7 mouse cellular contexts compared by ENCODE assay signal in genomic region chrX:135086564-135086963, GRCm38 (mm10).
DNase-seq lines count a peak whose midpoint lies in the region; ATAC-seq and TF ChIP-seq lines count a peak whose summit lies in the region.
"Not testable (repeated sequence)": the region's sequence is repeated elsewhere in the genome, so short reads cannot be mapped to it uniquely, and the experiment has no call there.

No protein-coding gene starts in this region.

- not testable (repeated sequence) for TF ChIP-seq CTCF in kidney, postnatal 0 days (IDR thresholded peaks at IDR 0.05; ENCODE audit: low read depth); testis, adult 2 months (IDR thresholded peaks at IDR 0.05; ENCODE audit: control insufficient read depth, insufficient read depth, insufficient replicate concordance, low read depth, low read length)

- H3K27me3 ChIP-seq in heart, embryonic 14.5 days (ENCODE audit: control insufficient read depth, insufficient read depth, low read length); kidney, postnatal 0 days (ENCODE audit: insufficient read depth, low read length); testis, adult 2 months (ENCODE audit: control insufficient read depth, insufficient read depth, low read length): not testable (repeated sequence)

- WGBS in heart, embryonic 14.5 days: 15% methylated on average over 5 of the region's 9 CpGs
- 35% methylated on average over 7 of the region's 9 CpGs for WGBS in kidney, postnatal 0 days

- H3K9ac ChIP-seq in heart, embryonic 14.5 days (ENCODE audit: low read length); kidney, postnatal 0 days (ENCODE audit: low read depth, low read length): not testable (repeated sequence)

- not testable (repeated sequence) for H3K4me3 ChIP-seq in heart, embryonic 14.5 days (ENCODE audit: control insufficient read depth in 1 of 2, insufficient read depth in 1 of 2, low read depth in 1 of 2, low read length in 2 of 2); kidney, postnatal 0 days (replicated peaks; ENCODE audit: low read depth, low read length); testis, adult 2 months (ENCODE audit: control insufficient read depth, low read depth, low read length)

- not testable (repeated sequence) for H3K4me1 ChIP-seq in heart, embryonic 14.5 days (ENCODE audit: control insufficient read depth in 2 of 2, insufficient read depth in 2 of 2, low read length in 2 of 2); kidney, postnatal 0 days (replicated peaks; ENCODE audit: insufficient read depth, low read length); testis, adult 2 months (ENCODE audit: control insufficient read depth, insufficient read depth, low read length)

- TF ChIP-seq POLR2A in testis, adult 2 months (IDR thresholded peaks at IDR 0.05; ENCODE audit: control insufficient read depth, low read depth, low read length): not testable (repeated sequence)

- peak; percentile 17 for DNase-seq in ZHBTc4 (ENCODE audit: low read depth, low spot score)
- not testable (repeated sequence) for DNase-seq in kidney, postnatal 0 days (ENCODE audit: low spot score)
- peak; percentile 18 to 23 for DNase-seq in lung, adult 18-20 months

- peak overlapping the region; percentile 41 to 66; a peak in 3 of 4 replicates for H3K27ac ChIP-seq in heart, embryonic 14.5 days (replicated peaks in 1 of 2; ENCODE audit: control insufficient read depth in 1 of 2, insufficient read depth in 1 of 2, low read depth in 2 of 2, low read length in 2 of 2)
- not testable (repeated sequence) for H3K27ac ChIP-seq in kidney, postnatal 0 days
- 0 out of 2 replicates have a peak overlapping the region, but pooled peaks have one; percentile 21 for H3K27ac ChIP-seq in testis, adult 2 months (ENCODE audit: control insufficient read depth, insufficient read depth, low read depth, low read length)

- not testable (repeated sequence) for H3K9me3 ChIP-seq in heart, embryonic 14.5 days (ENCODE audit: control insufficient read depth, low read length); kidney, postnatal 0 days (replicated peaks; ENCODE audit: low read length)

- not testable (repeated sequence) for H3K36me3 ChIP-seq in heart, embryonic 14.5 days (ENCODE audit: control insufficient read depth, insufficient read depth, low read length); kidney, postnatal 0 days (ENCODE audit: insufficient read depth, low read length); testis, adult 2 months (ENCODE audit: control insufficient read depth, insufficient read depth, low read length)

- H3K4me2 ChIP-seq in heart, embryonic 14.5 days (ENCODE audit: low read length): peak overlapping the region; percentile 2; the same call in 1 of the 2 replicates
- not testable (repeated sequence) for H3K4me2 ChIP-seq in kidney, postnatal 0 days (ENCODE audit: low read length)

- peak; percentile 45 for ATAC-seq in common myeloid progenitor, adult 5-6 weeks (replicated peaks; ENCODE audit: low read depth, poor library complexity, severe bottlenecking)
- ATAC-seq in heart, embryonic 14.5 days (ENCODE audit: insufficient number of reproducible peaks, insufficient read depth, low FRiP score, low read depth): not testable (repeated sequence)
- peak; percentile 40; the same call in 1 of the 2 replicates for ATAC-seq in kidney, postnatal 0 days (replicated peaks; ENCODE audit: low FRiP score, low read depth)
- ATAC-seq in megakaryocyte progenitor cell, adult 5-6 weeks (replicated peaks; ENCODE audit: poor library complexity): peak; percentile 45
